Mouse (Mus musculus) 3T3-L1 (cell line): Measurements from ENCODE around the gene 9230113P08Rik.
"Not testable (repeated sequence)": the region's sequence is repeated elsewhere in the genome, so short reads cannot be mapped to it uniquely, and the experiment has no call there.

Experiments used
- DNase-seq: peaks from one replicate; pipeline ENCODE4 v3.0.0-alpha.2; 2015; ENCODE audit warnings: low read depth, low spot score

Gene 9230113P08Rik

GRCm38 (mm10) chr9:35908123-35908522 lies at the start of gene 9230113P08Rik:
9230113P08Rik (plus strand) TSS chr9:35908423.
- DNase-seq: not testable (repeated sequence)

- not testable (repeated sequence) for DNase-seq
Measured at GRCm38 (mm10) chr9:35893112-35893511, 15.1 kb upstream of the 9230113P08Rik start.

GRCm38 (mm10) chr9:35904494-35904893 lies 3.7 kb upstream of the 9230113P08Rik start:
- no peak for DNase-seq

- no peak for DNase-seq
Measured at GRCm38 (mm10) chr9:35930817-35931216, 22.6 kb downstream of the 9230113P08Rik start.
